Comparison of ENCODE assay signal across 6 mouse cellular contexts in genomic region chr8:69942495-69942894, GRCm38 (mm10). TPM values are rescaled to one million over a fixed set of nuclear protein-coding genes. Genes with fewer than 3 reads are reported as not detected.
DNase-seq lines count a peak whose midpoint lies in the region; TF ChIP-seq lines count a peak whose summit lies in the region.
"Not testable (repeated sequence)": the region's sequence is repeated elsewhere in the genome, so short reads cannot be mapped to it uniquely, and the experiment has no call there.
"Had no signal": no experiment of that assay in that cellular context is flagged by ENCODE, and none has a peak within 500 bp of the region (broad histone marks: within the 10 kb centered on the region; RNA-seq: fewer than 3 reads in every experiment).

No protein-coding gene starts in this region.

- not testable (repeated sequence) for DNase-seq in ES-E14 (ENCODE audit: low read depth, low spot score); MEL (ENCODE audit: low read depth, low spot score); gastrocnemius, adult 2 months

- not testable (repeated sequence) for H3K27ac ChIP-seq in ES-E14 (ENCODE audit: insufficient read depth, low read depth, low read length, poor library complexity, severe bottlenecking); MEL (ENCODE audit: control insufficient read depth, low read depth, low read length)
- H3K27ac ChIP-seq in gastrocnemius, adult 2 months = peak overlapping the region; percentile 12; the same call in 1 of the 2 replicates

- not testable (repeated sequence) for TF ChIP-seq RAD21 in MEL (IDR thresholded peaks at IDR 0.05; ENCODE audit: low read depth, low read length)

- not testable (repeated sequence) for H3K27me3 ChIP-seq in MEL (ENCODE audit: control insufficient read depth in 1 of 2, insufficient read depth in 2 of 2, low read length in 2 of 2)

- not testable (repeated sequence) for TF ChIP-seq EP300 in MEL (IDR thresholded peaks at IDR 0.05; ENCODE audit: low read depth in 1 of 2, low read length in 2 of 2)

- TF ChIP-seq CTCF in MEL (IDR thresholded peaks at IDR 0.05 in 2 of 3, conservative IDR thresholded peaks at IDR 0.05 in 1 of 3; ENCODE audit: control insufficient read depth in 1 of 3, insufficient read depth in 1 of 3, low read depth in 2 of 3, low read length in 3 of 3, poor library complexity in 1 of 3, severe bottlenecking in 1 of 3); gastrocnemius, adult 2 months (IDR thresholded peaks at IDR 0.05): not testable (repeated sequence)

- TF ChIP-seq POLR2A in MEL (IDR thresholded peaks at IDR 0.05; ENCODE audit: control insufficient read depth in 1 of 2, insufficient read depth in 1 of 2, low read depth in 1 of 2, low read length in 2 of 2, poor library complexity in 1 of 2) = not testable (repeated sequence)

- not testable (repeated sequence) for H3K4me3 ChIP-seq in ES-E14 (ENCODE audit: insufficient read depth in 1 of 2, low read depth in 1 of 2, low read length in 2 of 2, poor library complexity in 1 of 2, severe bottlenecking in 1 of 2); MEL (ENCODE audit: control insufficient read depth in 1 of 2, insufficient read depth in 1 of 2, low read depth in 2 of 2, low read length in 2 of 2); gastrocnemius, adult 2 months

- intact Hi-C loops in gastrocnemius, adult 2 months (cut with DNase I) = not testable (repeated sequence)

- H3K9me3 ChIP-seq in ES-E14 (ENCODE audit: control insufficient read depth, insufficient read depth, low read depth, low read length); MEL (replicated peaks; ENCODE audit: insufficient read depth, low read length): not testable (repeated sequence)

- not testable (repeated sequence) for H3K9ac ChIP-seq in ES-E14 (ENCODE audit: insufficient read depth, low read depth, low read length, poor library complexity, severe bottlenecking); MEL (ENCODE audit: control insufficient read depth, low read depth, low read length, poor library complexity, severe bottlenecking)

- not testable (repeated sequence) for H3K36me3 ChIP-seq in ES-E14 (ENCODE audit: control insufficient read depth, insufficient read depth, low read length, poor library complexity, severe bottlenecking)
- H3K36me3 ChIP-seq in MEL (ENCODE audit: control insufficient read depth in 1 of 2, insufficient read depth in 2 of 2, low read length in 2 of 2) = peaks cover 13 to 19% of the 10 kb centered on the region in 2 experiments

- in situ Hi-C loops in ES-E14 (cut with MboI; ENCODE audit: low sequenced_read_pairs in 2 of 2, unreplicated experiment in 2 of 2) = not testable (repeated sequence)

- H3K79me2 ChIP-seq in MEL (ENCODE audit: control insufficient read depth, insufficient read depth, low read length, poor library complexity) = peaks cover 42% of the 10 kb centered on the region

- H3K4me1 ChIP-seq in ES-E14 (ENCODE audit: control insufficient read depth in 2 of 2, insufficient read depth in 2 of 2, low read length in 2 of 2, poor library complexity in 1 of 2) = peaks cover 17 to 30% of the 10 kb centered on the region in 2 experiments
- H3K4me1 ChIP-seq in MEL (ENCODE audit: control insufficient read depth in 1 of 2, insufficient read depth in 2 of 2, low read length in 2 of 2) = not testable (repeated sequence)

TF ChIP-seq in ES-E14, 5 proteins besides CTCF, POLR2A, EP300 and RAD21:
- peak; percentile 81 for TF ChIP-seq ZNF384 (IDR thresholded peaks at IDR 0.05; ENCODE audit: low read depth, low read length)

TF ChIP-seq in MEL, 35 proteins besides CTCF, POLR2A, EP300 and RAD21:
- peak; percentile 52; the same call in 1 of the 2 replicates for TF ChIP-seq ZNF384 (IDR thresholded peaks at IDR 0.05; ENCODE audit: low read depth, low read length)
TF ChIP-seq in MEL: peak in this region for 1; not testable (repeated sequence) for 34.

RNA-seq across cellular contexts. Expression of gene Yjefn3, which starts 40.0 kb away (rescaled TPM):
- total RNA-seq in ES-E14 (2012; rRNA removed) = 7.0 and 8.5 TPM in 2 replicates
- 1.2 and 8.2 TPM in 2 replicates for total RNA-seq in MEL (2012; rRNA removed)
- 1 to 10 TPM in 1 of 2 experiments, not detected in 1; 5.3 TPM for polyA plus RNA-seq in MEL (2012; ENCODE audit: insufficient read depth in 1 of 2, insufficient read length in 2 of 2, low read depth in 1 of 2, low replicate concordance in 2 of 2, missing spikeins in 1 of 2)
- 10 to 100 TPM in 1 of 2 experiments, 1 to 10 TPM in 1; 9.5 to 14.5 TPM for total RNA-seq in gastrocnemius, adult 2 months (2021)

RNA-seq across cellular contexts. Expression of gene Ndufa13, which starts 40.1 kb away (rescaled TPM):
- total RNA-seq in ES-E14 (2012; rRNA removed) (146 and 243 TPM in 2 replicates), MEL (2012; rRNA removed) (114 and 122 TPM in 2 replicates)
- 10 to 100 TPM in 1 of 2 experiments, not detected in 1; 97.7 TPM for polyA plus RNA-seq in MEL (2012; ENCODE audit: insufficient read depth in 1 of 2, insufficient read length in 2 of 2, low read depth in 1 of 2, low replicate concordance in 2 of 2, missing spikeins in 1 of 2)
- 100 to 1,000 TPM; 312 to 399 TPM for total RNA-seq in gastrocnemius, adult 2 months (2021)

RNA-seq across cellular contexts. Expression of gene Tssk6, which starts 40.5 kb away (rescaled TPM):
- total RNA-seq in ES-E14 (2012; rRNA removed) = 2.5 and 4.0 TPM in 2 replicates
- 2.1 and 3.4 TPM in 2 replicates for total RNA-seq in MEL (2012; rRNA removed)
- 1 to 10 TPM in 1 of 2 experiments, not detected in 1; 3.8 TPM for polyA plus RNA-seq in MEL (2012; ENCODE audit: insufficient read depth in 1 of 2, insufficient read length in 2 of 2, low read depth in 1 of 2, low replicate concordance in 2 of 2, missing spikeins in 1 of 2)
- not detected for total RNA-seq in gastrocnemius, adult 2 months (2021)
- polyA plus RNA-seq: activated CD4-positive, CD25-positive, alpha-beta regulatory T cell, adult 4 months had no signal

RNA-seq across cellular contexts. Expression of gene Gatad2a, which starts 53.7 kb away (rescaled TPM):
- total RNA-seq in ES-E14 (2012; rRNA removed) = 139 and 148 TPM in 2 replicates
- total RNA-seq in MEL (2012; rRNA removed) = 101 and 111 TPM in 2 replicates
- 100 to 1,000 TPM in 1 of 2 experiments, 10 to 100 TPM in 1; 38.0 to 129 TPM for polyA plus RNA-seq in MEL (2012; ENCODE audit: insufficient read depth in 1 of 2, insufficient read length in 2 of 2, low read depth in 1 of 2, low replicate concordance in 2 of 2, missing spikeins in 1 of 2)
- 10 to 100 TPM; 26.5 to 32.6 TPM for total RNA-seq in gastrocnemius, adult 2 months (2021)

RNA-seq across cellular contexts. Expression of gene Cilp2, which starts 55.0 kb away (rescaled TPM):
- total RNA-seq in ES-E14 (2012; rRNA removed) (7.3 and 10.7 TPM in 2 replicates), MEL (2012; rRNA removed) (0.04 TPM in 1 of 2 replicates, not detected in the other)
- polyA plus RNA-seq in MEL (2012; ENCODE audit: insufficient read depth in 1 of 2, insufficient read length in 2 of 2, low read depth in 1 of 2, low replicate concordance in 2 of 2, missing spikeins in 1 of 2) = under 1 TPM in 1 of 2 experiments, not detected in 1; 0.03 TPM
- total RNA-seq in gastrocnemius, adult 2 months (2021) = 10 to 100 TPM in 1 of 2 experiments, 1 to 10 TPM in 1; 3.5 to 18.9 TPM
- total RNA-seq: adrenal gland, postnatal 25 days had no signal
- polyA plus RNA-seq: activated CD4-positive, CD25-positive, alpha-beta regulatory T cell, adult 4 months; CD4-positive, CD25-positive, alpha-beta regulatory T cell, adult 4 months had no signal
